Mouse (Mus musculus): ENCODE measurements around the gene Galnt15.
"Not testable (repeated sequence)": the region's sequence is repeated elsewhere in the genome, so short reads cannot be mapped to it uniquely, and the experiment has no call there.

The Galnt15 gene

GRCm38 (mm10) chr14:32087584-32088248, 58.9 kb downstream of the Galnt15 start:
- not testable (repeated sequence) for DNase-seq (ENCODE audit: low read depth, low spot score)

GRCm38 (mm10) chr14:32091124-32091523, 62.3 kb downstream of the Galnt15 start:
- DNase-seq (ENCODE audit: low read depth, low spot score): no peak

GRCm38 (mm10) chr14:32091704-32092103, 62.9 kb downstream of the Galnt15 start:
- no peak for DNase-seq (ENCODE audit: low read depth, low spot score)

- no peak for DNase-seq (ENCODE audit: low read depth, low spot score)
Observed at GRCm38 (mm10) chr14:32093018-32093417, 64.2 kb downstream of the Galnt15 start.

- DNase-seq (ENCODE audit: low read depth, low spot score): no peak
Observed at GRCm38 (mm10) chr14:32093500-32094117, 64.8 kb downstream of the Galnt15 start.

GRCm38 (mm10) chr14:32095646-32096045, 66.9 kb downstream of the Galnt15 start:
- no peak for DNase-seq (ENCODE audit: low read depth, low spot score)

GRCm38 (mm10) chr14:32096740-32097139, 68.0 kb downstream of the Galnt15 start:
- no peak for DNase-seq (ENCODE audit: low read depth, low spot score)

- no peak for DNase-seq (ENCODE audit: low read depth, low spot score)
Observed at GRCm38 (mm10) chr14:32097691-32098090, 68.9 kb downstream of the Galnt15 start.

GRCm38 (mm10) chr14:32098951-32099350, 70.2 kb downstream of the Galnt15 start:
- no peak for DNase-seq (ENCODE audit: low read depth, low spot score)

- no peak for DNase-seq (ENCODE audit: low read depth, low spot score)
Observed at GRCm38 (mm10) chr14:32103556-32103955, 74.8 kb downstream of the Galnt15 start.

GRCm38 (mm10) chr14:32105663-32106062, 76.9 kb downstream of the Galnt15 start:
- DNase-seq (ENCODE audit: low read depth, low spot score): no peak

- DNase-seq (ENCODE audit: low read depth, low spot score): no peak
Observed at GRCm38 (mm10) chr14:32106911-32107310, 78.1 kb downstream of the Galnt15 start.
